Mouse (Mus musculus) forebrain, embryonic 12.5 days (tissue): ENCODE results near the gene Fam49a. TPM values are rescaled to one million over a fixed set of nuclear protein-coding genes. Genes with fewer than 3 reads are reported as not detected.

Source experiments
- ATAC-seq: fragments of 200-750 bp; cut with Nextera tagmentation; 2 replicates; pipeline ENCODE4 v1.8.0; 2017; ENCODE audit warnings: moderate TSS enrichment; ENCODE audit not compliant: low FRiP score
- H3K27ac ChIP-seq: fragments of 300-500 bp; sonication (generic); 2 replicates; pipeline ENCODE4 v1.5.1; 2016; ENCODE audit warnings: mild to moderate bottlenecking
- H3K27me3 ChIP-seq: fragments of 300-500 bp; sonication (generic); 2 replicates; pipeline ENCODE4 v1.6.1; 2016; ENCODE audit warnings: mild to moderate bottlenecking
- H3K36me3 ChIP-seq: fragments of 300-500 bp; sonication (generic); replicated peaks from 2 replicates; pipeline ENCODE4 v1.6.1; 2016; ENCODE audit warnings: mild to moderate bottlenecking
- H3K4me1 ChIP-seq: fragments of 300-500 bp; sonication (generic); 2 replicates; pipeline ENCODE4 v1.6.1; 2016
- H3K4me2 ChIP-seq: fragments of 300-500 bp; sonication (generic); 2 replicates; pipeline ENCODE4 v1.6.1; 2016; ENCODE audit warnings: mild to moderate bottlenecking, moderate library complexity
- H3K4me3 ChIP-seq: fragments of 300-500 bp; sonication (generic); replicated peaks from 2 replicates; pipeline ENCODE4 v1.5.1; 2016; ENCODE audit warnings: mild to moderate bottlenecking
- H3K9ac ChIP-seq: fragments of 300-500 bp; sonication (generic); 2 replicates; pipeline ENCODE4 v1.6.1; 2016; ENCODE audit warnings: mild to moderate bottlenecking
- H3K9me3 ChIP-seq: fragments of 300-500 bp; sonication (generic); 2 replicates; pipeline ENCODE4 v1.6.1; 2016
- WGBS: fragments of 180-500 bp; shearing (Covaris S2); methylation state at CpG from one replicate; pipeline ENCODE4 v1.1.7; 2016; 5-methylcytosine and 5-hydroxymethylcytosine counted together
- polyA plus RNA-seq: library from polyadenylated mRNA; unstranded; fragments of >200 nt; fragmentation: Nextera tagmentation; extraction: Ambion mirVana; gene quantifications from 2 replicates; pipeline ENCODE4 v1.2.1, GENCODE M21; 2016

The Fam49a gene
- polyA plus RNA-seq, 1 experiment from 2014 or later: 20.4 TPM

GRCm38 (mm10) chr12:12401504-12401903, 139.6 kb downstream of the Fam49a start:
- WGBS: 62% methylated on average over 15 of the region's 15 CpGs
- no peak for ATAC-seq
- peak overlapping the region; percentile 10; the same call in 1 of the 2 replicates for H3K4me2 ChIP-seq

DNA sequence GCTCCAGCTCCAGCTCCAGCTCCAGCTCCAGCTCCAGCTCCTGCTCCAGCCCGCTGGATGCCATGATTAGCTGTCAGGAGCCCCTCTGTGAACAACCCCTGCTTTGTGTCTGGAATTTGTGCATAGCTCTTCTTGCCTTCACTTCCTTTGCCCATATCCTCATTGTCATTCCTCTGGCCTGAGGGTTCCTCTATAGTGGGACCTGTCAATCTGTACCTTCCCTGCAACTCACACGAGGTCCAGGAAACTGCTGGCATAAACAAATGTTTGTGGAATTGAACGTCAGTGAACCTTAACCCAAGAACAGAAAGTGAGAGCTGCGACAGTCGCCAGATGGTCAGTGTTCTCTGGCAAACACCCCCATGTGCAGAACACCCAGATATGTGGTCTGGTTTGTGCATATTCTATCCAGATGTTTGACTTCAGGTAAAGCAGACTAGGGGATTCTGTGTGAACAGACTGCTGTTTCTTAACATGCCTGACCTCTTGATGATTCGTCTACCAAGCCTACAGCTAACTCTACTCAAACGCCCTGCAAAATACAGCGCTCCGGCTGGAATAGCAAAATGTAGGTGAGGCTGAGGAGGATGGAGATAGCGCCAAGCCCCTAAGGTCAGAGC, 143.7 kb downstream of the Fam49a start:
- 0 out of 2 replicates have a peak, but pooled peaks cover 2% of the 10 kb centered on the region for H3K4me1 ChIP-seq
- no peak overlapping the region for H3K9ac ChIP-seq
- H3K4me3 ChIP-seq: no peak overlapping the region
- H3K27me3 ChIP-seq: no peaks in the 10 kb centered on the region
- 58% methylated on average over 10 of the region's 10 CpGs for WGBS
- no peak overlapping the region for H3K4me2 ChIP-seq
- H3K9me3 ChIP-seq: no peaks in the 10 kb centered on the region
- H3K27ac ChIP-seq: no peak overlapping the region
- H3K36me3 ChIP-seq: no peaks in the 10 kb centered on the region
- ATAC-seq: no peak

More at GRCm38 (mm10) chr12:12401504-12401903, 139.6 kb downstream of the Fam49a start:
- no peak overlapping the region for H3K9ac ChIP-seq
- no peaks in the 10 kb centered on the region for H3K36me3 ChIP-seq
- 0 out of 2 replicates have a peak, but pooled peaks cover 2% of the 10 kb centered on the region for H3K4me1 ChIP-seq
- H3K4me3 ChIP-seq: no peak overlapping the region
- H3K9me3 ChIP-seq: no peaks in the 10 kb centered on the region
- no peaks in the 10 kb centered on the region for H3K27me3 ChIP-seq
- H3K27ac ChIP-seq: no peak overlapping the region

DNA sequence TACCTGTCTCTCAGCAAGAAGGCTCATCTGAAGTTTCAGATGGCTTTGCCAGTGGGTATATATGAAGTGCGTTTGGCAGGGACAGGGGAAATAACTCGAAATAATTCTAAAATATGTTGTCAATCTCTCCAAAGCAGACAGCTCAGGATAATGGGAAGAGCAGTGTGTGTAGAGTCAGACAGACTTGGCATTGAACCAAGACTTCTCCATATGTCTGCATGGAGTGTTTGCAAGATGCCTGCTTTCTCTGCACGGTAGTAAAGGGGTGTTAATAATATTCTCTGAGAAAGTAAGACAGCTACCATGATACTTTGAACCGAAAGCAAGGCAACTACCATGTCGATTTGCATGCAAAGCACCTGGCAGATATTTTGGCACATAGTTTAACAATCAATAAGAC, 147.1 kb downstream of the Fam49a start:
- no peak overlapping the region for H3K4me2 ChIP-seq
- 75% methylated on average over 5 of the region's 5 CpGs for WGBS
- no peak overlapping the region for H3K9ac ChIP-seq
- H3K4me3 ChIP-seq: no peak overlapping the region
- no peak for ATAC-seq
- H3K36me3 ChIP-seq: no peaks in the 10 kb centered on the region
- H3K27me3 ChIP-seq: no peaks in the 10 kb centered on the region
- H3K9me3 ChIP-seq: no peaks in the 10 kb centered on the region
- no peak overlapping the region for H3K27ac ChIP-seq
- H3K4me1 ChIP-seq: 0 out of 2 replicates have a peak, but pooled peaks cover 2% of the 10 kb centered on the region

GRCm38 (mm10) chr12:12412674-12413073, 150.7 kb downstream of the Fam49a start:
- WGBS: 39% methylated on average over 5 of the region's 5 CpGs

GRCm38 (mm10) chr12:12420423-12420822, 158.5 kb downstream of the Fam49a start:
- 12% methylated on average over 2 of the region's 2 CpGs for whole genome bisulfite sequencing
- H3K9ac ChIP-seq: 0 out of 2 replicates have a peak overlapping the region, but pooled peaks have one; percentile 57
- peak; percentile 30 for ATAC-seq
- no peak overlapping the region for H3K27ac ChIP-seq
- peaks cover 10% of the 10 kb centered on the region; the same call in 1 of the 2 replicates for H3K4me1 ChIP-seq
- no peak overlapping the region; the same call in 1 of the 2 replicates for H3K4me2 ChIP-seq
- H3K4me3 ChIP-seq: no peak overlapping the region
- H3K9me3 ChIP-seq: no peaks in the 10 kb centered on the region
- no peaks in the 10 kb centered on the region for H3K27me3 ChIP-seq
- H3K36me3 ChIP-seq: no peaks in the 10 kb centered on the region

More at GRCm38 (mm10) chr12:12412674-12413073, 150.7 kb downstream of the Fam49a start:
- peak; percentile 27; the same call in 1 of the 2 replicates for ATAC-seq
- no peak overlapping the region for H3K4me2 ChIP-seq
- no peaks in the 10 kb centered on the region for H3K36me3 ChIP-seq
- no peak overlapping the region for H3K9ac ChIP-seq
- no peak overlapping the region for H3K27ac ChIP-seq
- no peaks in the 10 kb centered on the region for H3K4me1 ChIP-seq
- H3K9me3 ChIP-seq: no peaks in the 10 kb centered on the region
- H3K4me3 ChIP-seq: no peak overlapping the region
- no peaks in the 10 kb centered on the region for H3K27me3 ChIP-seq

GRCm38 (mm10) chr12:12420841-12421579, 159.1 kb downstream of the Fam49a start:
- Histone ChIP-seq H3K27me3 (no peaks in the 10 kb centered on the region), H3K9me3 (no peaks in the 10 kb centered on the region), H3K27ac (peak overlapping the region; percentile 69), H3K4me1 (peaks cover 10% of the 10 kb centered on the region; the same call in 1 of the 2 replicates), H3K4me3 (peak overlapping the region; percentile 35), H3K36me3 (no peaks in the 10 kb centered on the region), H3K4me2 (peak overlapping the region; percentile 59), H3K9ac (peak overlapping the region; percentile 57)
- ATAC-seq: peak; percentile 96
- 12% methylated on average over 25 of the region's 25 CpGs for WGBS

DNA sequence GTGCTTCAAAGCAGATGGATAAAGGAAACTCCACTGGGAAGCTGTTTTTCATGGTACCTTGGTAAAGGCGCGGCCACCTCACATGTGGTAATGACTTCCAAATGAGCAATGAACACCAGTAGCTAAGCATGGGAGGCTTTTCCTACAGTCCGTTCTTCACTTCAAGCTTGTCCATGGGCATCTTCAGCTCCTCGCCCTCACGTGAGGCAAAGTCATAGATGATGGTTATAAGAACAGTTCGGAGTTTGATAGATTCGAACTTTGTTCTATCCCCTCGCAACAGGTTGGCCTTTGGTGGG, 159.6 kb downstream of the Fam49a start:
- ATAC-seq: no peak
- H3K9ac ChIP-seq: no peak overlapping the region
- no peaks in the 10 kb centered on the region for H3K27me3 ChIP-seq
- no peaks in the 10 kb centered on the region for H3K9me3 ChIP-seq
- H3K4me2 ChIP-seq: no peak overlapping the region
- H3K4me3 ChIP-seq: no peak overlapping the region
- no peak overlapping the region for H3K27ac ChIP-seq
- WGBS: 92% methylated on average over 8 of the region's 8 CpGs
- H3K36me3 ChIP-seq: no peaks in the 10 kb centered on the region
- H3K4me1 ChIP-seq: peaks cover 10% of the 10 kb centered on the region; the same call in 1 of the 2 replicates

DNA sequence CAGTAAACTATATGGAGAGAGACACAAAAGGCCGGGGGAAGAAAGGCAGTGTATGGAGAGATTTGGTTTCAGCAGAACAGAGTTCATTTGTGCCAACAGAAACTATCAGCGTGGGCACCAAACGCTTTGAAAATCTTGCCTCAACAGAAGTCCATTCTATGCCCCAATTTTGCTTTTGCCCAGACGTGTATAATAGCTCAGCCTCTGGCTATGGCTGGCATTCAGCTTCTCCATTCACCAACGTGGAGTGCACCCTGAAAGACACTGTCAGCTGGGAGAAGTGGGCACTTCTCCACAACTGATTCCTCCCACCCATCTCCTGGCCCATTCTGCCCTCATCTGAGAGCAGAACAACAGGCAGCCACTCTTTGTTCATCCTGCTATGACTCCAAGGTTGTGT, 163.2 kb downstream of the Fam49a start:
- Histone ChIP-seq H3K27ac (no peak overlapping the region), H3K4me3 (no peak overlapping the region), H3K9ac (no peak overlapping the region), H3K4me2 (no peak overlapping the region), H3K36me3 (no peaks in the 10 kb centered on the region), H3K27me3 (no peaks in the 10 kb centered on the region), H3K4me1 (peaks cover 10% of the 10 kb centered on the region; the same call in 1 of the 2 replicates), H3K9me3 (no peaks in the 10 kb centered on the region)
- no peak for ATAC-seq
- WGBS: 64% methylated on average over 5 of the region's 5 CpGs

- no peak overlapping the region for H3K4me3 ChIP-seq
- H3K9ac ChIP-seq: no peak overlapping the region
- no peaks in the 10 kb centered on the region for H3K27me3 ChIP-seq
- H3K36me3 ChIP-seq: no peaks in the 10 kb centered on the region
- no peaks in the 10 kb centered on the region for H3K9me3 ChIP-seq
- no peaks in the 10 kb centered on the region for H3K4me1 ChIP-seq
- H3K27ac ChIP-seq: no peak overlapping the region
- H3K4me2 ChIP-seq: no peak overlapping the region
- ATAC-seq: no peak
- WGBS: 84% methylated on average over 1 of the region's 1 CpGs
Measured at GRCm38 (mm10) chr12:12427285-12427684, 165.3 kb downstream of the Fam49a start.

DNA sequence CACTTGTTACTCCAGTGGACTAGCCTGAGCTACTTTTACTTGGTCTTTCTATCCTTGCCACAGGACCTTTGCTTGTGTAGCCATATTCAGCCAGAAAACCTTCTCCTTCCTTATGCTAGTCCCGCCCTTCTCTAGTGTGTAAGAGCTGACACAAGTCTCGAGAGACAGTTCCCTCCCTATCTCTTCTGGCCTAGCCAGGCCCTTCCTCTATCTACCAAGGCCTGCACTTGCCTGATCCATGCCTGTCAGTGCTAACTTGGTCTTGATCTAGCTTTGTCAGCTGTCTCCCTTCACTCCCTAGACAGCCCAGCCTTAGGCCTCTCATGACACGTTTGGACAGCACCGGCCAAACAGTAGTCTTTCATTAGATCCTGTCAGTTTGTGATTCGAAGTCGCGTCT, 166.9 kb downstream of the Fam49a start:
- ATAC-seq: no peak
- Histone ChIP-seq H3K27ac (no peak overlapping the region), H3K36me3 (no peaks in the 10 kb centered on the region), H3K4me1 (no peaks in the 10 kb centered on the region), H3K4me3 (no peak overlapping the region), H3K4me2 (no peak overlapping the region), H3K9me3 (no peaks in the 10 kb centered on the region), H3K27me3 (no peaks in the 10 kb centered on the region), H3K9ac (no peak overlapping the region)
- WGBS: 89% methylated on average over 7 of the region's 7 CpGs
